Mouse (Mus musculus) mouse trophoblast stem cell (cell line): Measurements from ENCODE around the gene Dusp5.
"Not testable (repeated sequence)": the region's sequence is repeated elsewhere in the genome, so short reads cannot be mapped to it uniquely, and the experiment has no call there.

Source experiments
- in situ Hi-C, 2 experiments: fragments of 300-500 bp; cut with MseI, MboI; formaldehyde crosslinking; loops; 2 replicates in 1 of 2; 3 replicates in 1 of 2; pipeline ENCODE4 v1.15.1; 2025

Dusp5 gene

DNA sequence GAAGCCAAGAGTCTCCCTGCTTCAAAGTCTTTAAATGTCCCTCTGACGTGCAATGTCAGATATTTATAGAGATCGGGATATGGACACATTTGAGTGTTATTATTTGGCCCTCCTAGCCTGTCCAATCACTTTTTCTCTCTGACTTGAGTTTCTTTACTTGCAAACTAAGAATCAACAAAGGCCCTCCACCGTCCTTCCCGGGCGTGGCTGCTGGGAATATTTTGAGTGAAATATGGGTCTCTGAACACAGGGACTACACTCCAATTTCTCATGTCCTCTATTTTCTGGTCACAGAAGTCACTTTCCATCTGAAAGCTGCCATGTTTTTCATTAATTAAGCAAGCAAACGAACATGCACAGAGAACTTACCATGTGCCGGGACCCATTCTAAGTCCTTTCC lies 45.6 kb downstream of the Dusp5 start:
- in situ Hi-C loops, result loop anchor here in 1 of 2 experiments (5.0 kb wide), 1 partner anchor 162 kb away; no protein-coding TSS in a partner anchor

DNA sequence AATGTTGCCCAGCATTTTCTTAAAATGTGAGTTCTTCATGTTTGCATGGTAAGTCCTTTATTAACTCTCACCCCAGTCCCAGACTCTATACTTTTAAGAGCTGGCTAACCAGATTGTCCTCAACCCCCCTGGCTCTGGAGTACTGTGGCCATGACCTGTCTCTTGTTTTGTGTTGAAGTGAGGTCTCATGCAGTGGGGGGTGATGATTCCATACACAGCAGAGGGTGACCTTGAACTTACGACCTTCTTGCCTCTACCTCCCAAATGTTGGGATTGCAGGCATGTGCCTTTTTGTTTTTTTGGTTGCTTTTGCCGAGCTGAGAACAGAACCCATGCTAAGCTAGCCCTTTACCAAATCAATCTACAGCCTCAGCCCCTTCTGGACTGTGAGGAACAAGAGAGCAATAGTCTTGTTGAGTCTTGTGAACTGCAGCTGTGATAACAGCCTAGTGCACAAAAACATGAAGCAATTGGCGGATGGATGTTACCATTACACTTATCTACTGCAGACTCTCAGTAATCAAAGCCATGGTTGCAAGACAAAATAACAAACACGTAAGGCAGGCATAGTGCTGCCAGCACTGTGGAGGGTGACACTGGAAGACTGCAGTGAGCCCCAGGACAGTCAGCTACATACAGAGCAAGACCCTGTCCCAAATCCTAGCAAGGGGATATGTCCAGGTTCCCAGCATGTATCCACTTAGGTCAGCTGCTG lies 46.5 kb downstream of the Dusp5 start:
- in situ Hi-C loops, result loop anchor here in 1 of 2 experiments (5.0 kb wide), 1 partner anchor 178 kb away; no protein-coding TSS in a partner anchor

DNA sequence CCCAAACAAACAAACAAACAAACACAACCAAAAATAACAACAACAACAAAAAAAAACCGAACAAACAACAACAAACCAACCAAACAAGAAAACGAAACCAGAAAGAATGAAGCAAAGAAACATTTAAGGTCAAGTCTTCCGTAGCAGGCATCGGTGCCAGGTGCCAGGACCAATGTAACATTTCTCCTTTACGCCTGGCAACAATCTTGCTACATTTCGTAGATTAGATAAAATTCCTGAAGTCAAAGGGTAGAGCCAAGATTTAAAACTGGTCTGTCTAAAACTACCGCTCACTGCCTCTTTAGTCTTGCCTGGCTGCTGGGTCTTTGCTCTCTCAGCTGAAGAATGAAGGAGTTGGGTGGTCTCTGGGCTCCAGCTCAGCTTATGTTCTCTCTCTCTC lies 47.2 kb downstream of the Dusp5 start:
- in situ Hi-C loops, result loop anchor here in 1 of 2 experiments (5.0 kb wide), 1 partner anchor 179 kb away; no protein-coding TSS in a partner anchor

DNA sequence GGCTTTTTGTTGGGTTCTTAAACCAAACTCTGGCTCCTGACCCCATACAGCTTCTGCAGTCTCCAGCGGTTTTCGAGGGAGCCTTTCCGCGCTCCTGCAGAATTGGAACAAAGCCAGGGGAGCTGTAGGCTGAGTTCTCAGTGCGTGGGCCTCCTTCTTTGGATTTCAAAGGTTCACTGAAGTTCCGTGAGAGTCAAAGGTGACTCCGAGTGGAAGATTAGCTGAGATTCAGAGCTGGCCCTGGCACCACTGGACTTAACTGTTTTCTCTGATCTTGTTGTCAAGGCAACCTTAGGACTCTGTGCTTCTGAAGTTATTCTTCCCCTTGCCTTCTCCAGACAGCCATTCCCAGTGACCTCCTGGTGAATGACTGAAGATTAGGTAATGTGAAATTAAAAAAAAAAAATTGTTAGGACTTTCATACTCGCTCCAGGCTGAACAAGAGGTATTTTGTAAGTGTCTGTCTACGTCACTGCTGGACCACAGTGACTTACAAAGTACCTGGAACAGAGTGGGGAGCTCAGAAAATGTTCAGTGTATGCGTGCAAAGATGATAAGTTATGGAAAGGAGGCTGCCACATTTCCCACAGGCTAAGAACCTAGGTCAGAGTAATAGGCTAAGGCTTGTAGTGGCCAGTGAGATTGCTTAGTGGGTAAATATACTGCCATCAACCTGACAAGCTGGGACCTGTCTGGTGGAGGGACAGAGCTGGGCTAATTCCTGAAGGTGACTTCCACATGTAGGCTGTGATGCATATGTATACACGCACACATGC lies 48.3 kb downstream of the Dusp5 start:
- in situ Hi-C loops, result loop anchor here in 1 of 2 experiments (5.0 kb wide), 1 partner anchor 180 kb away; no protein-coding TSS in a partner anchor

DNA sequence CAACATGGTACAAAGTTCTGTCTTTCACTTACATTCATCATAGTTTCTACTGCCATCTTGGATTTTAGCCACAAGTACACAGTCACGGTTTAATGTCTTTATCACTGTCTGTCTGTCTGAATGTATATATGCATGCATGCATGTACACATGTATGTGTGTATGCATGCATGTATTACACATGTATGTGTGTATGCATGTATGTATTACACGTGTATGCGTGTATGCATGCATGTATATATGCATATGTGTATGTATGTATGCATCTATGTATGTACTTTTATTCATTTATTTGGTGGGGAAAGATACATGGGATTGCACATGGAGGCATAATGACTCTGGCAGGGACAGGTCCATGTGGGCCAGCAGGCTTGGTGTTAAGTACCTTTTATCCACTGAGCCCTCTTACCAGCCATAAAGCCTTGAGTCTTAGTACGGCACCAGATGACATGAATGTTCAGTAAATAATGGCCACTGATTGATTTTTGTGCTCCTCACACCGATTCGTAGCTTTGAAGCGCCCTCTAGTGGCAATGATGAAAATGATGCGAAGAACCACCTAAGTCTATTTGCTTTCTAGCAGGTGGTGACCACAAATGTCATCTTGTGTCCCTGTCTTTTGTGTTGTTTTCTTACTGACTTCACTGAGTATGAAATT lies 49.8 kb downstream of the Dusp5 start:
- in situ Hi-C loops, result loop anchor here in 1 of 2 experiments (5.0 kb wide), 1 partner anchor 181 kb away; no protein-coding TSS in a partner anchor

DNA sequence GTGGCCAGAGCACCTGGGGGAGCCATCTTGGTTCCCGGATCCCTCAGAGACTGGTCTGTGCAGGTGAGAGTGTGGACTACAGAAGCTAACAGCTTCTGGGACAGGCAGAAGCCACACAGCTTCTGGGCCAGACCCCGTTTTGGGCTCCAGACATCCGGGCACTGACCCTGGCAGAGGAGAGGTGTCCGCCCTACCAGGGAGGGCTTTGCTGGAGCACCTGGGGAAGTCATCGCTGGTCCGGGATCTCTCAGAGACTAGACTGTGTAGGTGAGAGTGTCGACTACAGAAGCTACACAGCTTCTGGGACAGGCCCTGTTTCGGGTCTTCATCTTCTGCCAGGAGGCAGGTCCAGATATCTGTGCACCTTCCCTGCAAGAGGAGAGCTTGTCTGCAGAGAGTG lies 51.4 kb downstream of the Dusp5 start:
- in situ Hi-C loops, result not testable (repeated sequence)

DNA sequence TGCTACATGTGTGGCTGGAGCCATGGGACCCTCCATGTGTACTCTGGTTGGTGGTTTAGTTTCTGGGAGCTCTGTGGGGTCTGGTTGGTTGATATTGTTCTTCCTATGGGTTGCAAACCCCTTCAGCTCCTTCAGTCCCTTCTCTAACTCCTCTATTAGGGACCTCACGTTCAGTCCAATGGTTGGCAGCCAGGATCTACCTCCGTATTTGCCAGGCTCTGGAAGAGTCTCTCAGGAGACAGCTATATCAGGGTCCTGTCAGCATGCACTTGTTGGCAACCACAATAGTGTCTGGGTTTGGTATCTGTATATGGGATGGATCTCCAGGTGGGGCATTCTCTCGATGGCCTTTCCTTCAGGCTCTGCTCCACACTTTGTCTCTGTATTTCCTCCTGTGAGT lies 58.8 kb downstream of the Dusp5 start:
- in situ Hi-C loops, result not testable (repeated sequence)

DNA sequence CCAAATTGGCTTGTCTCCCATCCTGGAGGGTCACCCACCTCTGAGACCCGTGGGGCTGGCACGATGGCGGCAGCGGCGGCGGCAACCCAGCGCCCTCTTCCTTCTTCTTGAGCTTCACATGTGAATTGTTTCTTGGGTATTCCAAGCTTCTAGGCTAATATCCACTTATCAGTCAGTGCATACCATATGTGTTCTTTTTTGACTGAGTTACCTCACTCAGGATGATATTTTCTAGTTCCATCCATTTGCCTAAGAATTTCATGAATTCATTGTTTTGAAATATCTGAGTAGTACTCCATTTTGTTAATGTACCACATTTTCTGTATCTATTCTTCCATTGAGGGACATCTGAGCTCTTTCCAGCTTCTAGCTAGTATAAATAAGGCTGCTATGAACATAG lies 60.1 kb downstream of the Dusp5 start, which contains the start of gene Nutf2-ps1:
Nutf2-ps1 (minus strand) TSS at position 101 of the 400 bp plus-strand sequence.
- in situ Hi-C loops, result not testable (repeated sequence)
